15 mouse cellular contexts compared by ENCODE assay signal in the genomic region with DNA sequence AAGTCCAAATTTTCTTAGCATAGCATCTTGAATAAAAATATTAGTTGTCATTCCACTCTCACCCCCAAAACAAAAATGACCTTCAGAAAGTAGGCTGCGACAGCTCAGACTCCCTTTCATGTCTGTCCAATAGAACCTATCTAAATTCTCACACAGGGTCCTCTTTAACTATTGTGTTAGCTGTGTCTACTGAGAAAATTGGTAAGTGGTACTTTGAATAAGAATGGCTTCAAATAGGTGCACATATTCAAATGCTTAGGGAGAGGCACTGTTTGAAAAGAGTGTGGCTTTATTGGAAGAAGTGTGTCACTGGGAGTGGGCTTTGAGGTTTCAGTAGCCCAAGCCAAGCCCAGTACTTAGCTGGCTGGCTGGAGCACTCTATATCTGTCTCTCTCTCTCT.
"Had no signal": no experiment of that assay in that cellular context is flagged by ENCODE, and none has a peak within 500 bp of the region (broad histone marks: within the 10 kb centered on the region; RNA-seq: fewer than 3 reads in every experiment).

No protein-coding gene starts in this region.

- H3K27me3 ChIP-seq: neural tube, embryonic 15.5 days; stomach, embryonic 15.5 days had no signal

- H3K9ac ChIP-seq: neural tube, embryonic 15.5 days; stomach, embryonic 15.5 days had no signal

- DNase-seq: retina, postnatal 1 day; right cerebral cortex, adult 18-20 months; right cerebral cortex, postnatal 14 days; right cerebral cortex, postnatal 25 days; right cerebral cortex, postnatal 4 days; spleen, adult 18-20 months; thymus, adult 18-20 months; thymus, adult 2 months; thymus, postnatal 14 days; thymus, postnatal 25 days; thymus, postnatal 36 days; thymus, postnatal 4 days had no signal

- H3K9me3 ChIP-seq: neural tube, embryonic 15.5 days; stomach, embryonic 15.5 days had no signal

- H3K36me3 ChIP-seq: neural tube, embryonic 15.5 days; stomach, embryonic 15.5 days had no signal

- H3K27ac ChIP-seq: neural tube, embryonic 15.5 days; stomach, embryonic 15.5 days; stomach, postnatal 0 days had no signal

- H3K4me2 ChIP-seq: neural tube, embryonic 15.5 days; stomach, embryonic 15.5 days had no signal

- H3K4me3 ChIP-seq: neural tube, embryonic 15.5 days; stomach, embryonic 15.5 days had no signal
